Mouse (Mus musculus) liver (tissue): ENCODE measurements around the gene C1ql2.
A peak's percentile ranks its signal among the peaks of the same experiment; 100 is the strongest.

Source experiments
- DNase-seq: peaks from one replicate; pipeline ENCODE4 v3.0.0-alpha.2; 2020; ENCODE audit warnings: mixed read lengths

C1ql2 gene

DNA sequence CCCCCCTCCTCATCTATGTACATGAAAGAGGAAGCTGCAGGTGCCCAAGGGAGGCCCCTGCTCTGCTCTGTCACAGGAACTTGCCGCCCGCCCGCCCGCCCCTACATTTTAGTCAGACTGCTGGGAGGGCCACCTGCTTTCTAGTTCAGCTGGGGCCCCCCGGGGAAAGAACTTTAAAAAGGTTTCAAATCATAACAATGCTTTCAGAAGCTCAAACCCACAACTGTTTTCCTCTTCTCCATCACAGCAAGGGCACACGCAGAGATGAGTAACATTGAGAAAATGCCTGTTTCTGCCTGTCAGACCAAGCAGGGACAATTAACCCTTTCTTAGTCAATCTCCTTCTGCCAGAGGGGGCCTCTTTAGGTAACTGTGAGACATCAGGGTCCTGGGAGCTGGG, 49.4 kb downstream of the C1ql2 start:
- no peak for DNase-seq

DNA sequence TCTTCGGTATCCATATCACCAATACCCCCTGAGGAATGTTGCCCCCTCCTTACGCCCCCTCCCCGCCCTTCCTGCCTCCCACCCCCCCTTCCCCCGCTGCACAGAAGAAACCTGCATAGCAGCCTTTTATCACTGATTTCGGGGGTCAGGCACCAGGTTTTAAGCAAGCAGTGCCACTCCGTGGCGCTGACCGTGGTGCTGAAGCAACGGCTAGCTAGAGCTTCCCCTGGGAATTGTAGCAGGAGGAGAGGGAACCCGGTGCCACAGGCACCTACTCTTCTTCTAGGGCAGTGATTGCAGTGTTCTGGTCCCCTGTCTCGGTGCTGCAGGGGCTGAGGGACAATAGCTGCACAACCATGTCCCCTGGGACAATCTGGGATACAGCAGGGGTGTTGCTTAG, 50.0 kb downstream of the C1ql2 start:
- DNase-seq, result peak; percentile 62
